ENCODE assay signal across 8 mouse cellular contexts in the genomic region with DNA sequence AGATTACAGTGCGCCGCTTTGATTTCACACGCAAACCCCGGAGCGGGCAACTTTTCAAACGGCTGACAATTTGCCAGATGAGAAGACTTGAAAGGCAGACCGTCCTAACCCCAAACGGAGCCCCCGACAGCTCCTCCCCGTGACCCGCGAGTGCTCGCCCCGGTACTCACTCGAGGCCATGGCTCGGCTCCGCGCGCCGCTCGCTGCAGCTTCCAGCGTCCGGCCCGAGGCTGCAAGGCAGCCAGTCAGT. TPM values are rescaled to one million over a fixed set of nuclear protein-coding genes. Genes with fewer than 3 reads are reported as not detected.
DNase-seq lines count a peak whose midpoint lies in the region; ATAC-seq and TF ChIP-seq lines count a peak whose summit lies in the region.

No protein-coding gene starts in this region.

- WGBS in cerebellum, adult 2 months, result under 1% methylated on average over 24 of the region's 24 CpGs
- WGBS in neural tube, embryonic 11.5 days, result 1% methylated on average over 24 of the region's 24 CpGs
- WGBS in limb, embryonic 14.5 days, result under 1% methylated on average over 24 of the region's 24 CpGs
- under 1% methylated on average over 24 of the region's 24 CpGs for WGBS in stomach, embryonic 16.5 days

- H3K9ac ChIP-seq in neural tube, embryonic 11.5 days (ENCODE audit: low read length), result peak overlapping the region; percentile 73
- peak overlapping the region; percentile 77 for H3K9ac ChIP-seq in limb, embryonic 14.5 days (ENCODE audit: low read depth, low read length, severe bottlenecking)
- H3K9ac ChIP-seq in stomach, embryonic 16.5 days (ENCODE audit: low read length), result peak overlapping the region; percentile 78

- no peak for TF ChIP-seq CTCF in cerebellum, adult 2 months (IDR thresholded peaks at IDR 0.05; ENCODE audit: borderline replicate concordance, insufficient read depth, low read depth, low read length)

- H3K36me3 ChIP-seq in neural tube, embryonic 11.5 days (ENCODE audit: control insufficient read depth, insufficient read depth, low read length), result no peaks in the 10 kb centered on the region
- no peaks in the 10 kb centered on the region for H3K36me3 ChIP-seq in limb, embryonic 14.5 days (ENCODE audit: control insufficient read depth, insufficient read depth, low read length)
- H3K36me3 ChIP-seq in stomach, embryonic 16.5 days (ENCODE audit: control insufficient read depth, insufficient read depth, low read length), result no peaks in the 10 kb centered on the region

- ATAC-seq in neural tube, embryonic 11.5 days (ENCODE audit: insufficient read depth, low FRiP score, low TSS enrichment), result no peak
- ATAC-seq in limb, embryonic 14.5 days (ENCODE audit: low FRiP score, low read depth), result no peak
- no peak for ATAC-seq in stomach, embryonic 16.5 days (ENCODE audit: insufficient read depth, low FRiP score)
- no peak for ATAC-seq in CD4-positive, CD25-positive, alpha-beta regulatory T cell, adult 4 months

- no peak for DNase-seq in cerebellum, adult 2 months
- DNase-seq in cerebellum, postnatal 4 days (ENCODE audit: low spot score in 2 of 2), result no peak
- no peak for DNase-seq in neural tube, embryonic 11.5 days (ENCODE audit: low spot score)
- DNase-seq in neural tube, embryonic 10.5 days (ENCODE audit: extremely low spot score, low spot score), result no peak
- no peak for DNase-seq in limb, embryonic 14.5 days (ENCODE audit: low spot score)
- no peak for DNase-seq in layer of hippocampus, adult 8-10 months (ENCODE audit: low spot score in 2 of 2)

- H3K4me2 ChIP-seq in neural tube, embryonic 11.5 days (ENCODE audit: low read depth), result peak overlapping the region; percentile 81
- H3K4me2 ChIP-seq in limb, embryonic 14.5 days (replicated peaks; ENCODE audit: low read depth, low read length, severe bottlenecking), result peak overlapping the region; percentile 79
- H3K4me2 ChIP-seq in stomach, embryonic 16.5 days (ENCODE audit: low read depth, low read length), result peak overlapping the region; percentile 82

- peaks cover 3% of the 10 kb centered on the region for H3K4me1 ChIP-seq in cerebellum, adult 2 months (ENCODE audit: control insufficient read depth, insufficient read depth, low read length)
- H3K4me1 ChIP-seq in neural tube, embryonic 11.5 days (ENCODE audit: control insufficient read depth, insufficient read depth, low read length), result no peaks in the 10 kb centered on the region
- no peaks in the 10 kb centered on the region for H3K4me1 ChIP-seq in limb, embryonic 14.5 days (ENCODE audit: control insufficient read depth, insufficient read depth, low read length)
- H3K4me1 ChIP-seq in stomach, embryonic 16.5 days (ENCODE audit: control insufficient read depth, insufficient read depth, low read length), result 0 out of 2 replicates have a peak, but pooled peaks cover 3% of the 10 kb centered on the region

- no peaks in the 10 kb centered on the region for H3K27me3 ChIP-seq in cerebellum, adult 2 months (ENCODE audit: control insufficient read depth, insufficient read depth, low read length)
- H3K27me3 ChIP-seq in neural tube, embryonic 11.5 days (ENCODE audit: control insufficient read depth, insufficient read depth, low read length), result no peaks in the 10 kb centered on the region
- H3K27me3 ChIP-seq in limb, embryonic 14.5 days (ENCODE audit: control insufficient read depth, insufficient read depth, low read length), result peaks cover 5% of the 10 kb centered on the region; the same call in 1 of the 2 replicates
- no peaks in the 10 kb centered on the region for H3K27me3 ChIP-seq in stomach, embryonic 16.5 days (ENCODE audit: control insufficient read depth, insufficient read depth, low read length)

- H3K9me3 ChIP-seq in neural tube, embryonic 11.5 days (ENCODE audit: control insufficient read depth, low read length), result no peaks in the 10 kb centered on the region
- no peaks in the 10 kb centered on the region for H3K9me3 ChIP-seq in limb, embryonic 14.5 days (ENCODE audit: control insufficient read depth, low read length)
- H3K9me3 ChIP-seq in stomach, embryonic 16.5 days (replicated peaks; ENCODE audit: control insufficient read depth, low read length), result peaks cover 5% of the 10 kb centered on the region; the same call in 1 of the 2 replicates

- TF ChIP-seq POLR2A in cerebellum, adult 2 months (IDR thresholded peaks at IDR 0.05; ENCODE audit: borderline replicate concordance, insufficient read depth, low read length), result 0 out of 2 replicates have a peak, but pooled peaks have one; percentile 21
- no peak for TF ChIP-seq POLR2A in limb, embryonic 14.5 days (IDR thresholded peaks at IDR 0.05; ENCODE audit: borderline replicate concordance, extremely low read depth, insufficient read depth, insufficient read length)

- peak overlapping the region; percentile 76 for H3K27ac ChIP-seq in cerebellum, adult 2 months (ENCODE audit: insufficient read depth, low read length)
- peak overlapping the region; percentile 81 for H3K27ac ChIP-seq in neural tube, embryonic 11.5 days (ENCODE audit: low read depth, low read length)
- H3K27ac ChIP-seq in limb, embryonic 14.5 days (replicated peaks; ENCODE audit: low read depth, low read length), result peak overlapping the region; percentile 89
- H3K27ac ChIP-seq in stomach, embryonic 16.5 days (ENCODE audit: low read length), result peak overlapping the region; percentile 94

- H3K4me3 ChIP-seq in cerebellum, adult 2 months (replicated peaks; ENCODE audit: insufficient read depth, low read depth, low read length), result peak overlapping the region; percentile 85
- H3K4me3 ChIP-seq in neural tube, embryonic 11.5 days (ENCODE audit: low read depth, low read length), result peak overlapping the region; percentile 73
- H3K4me3 ChIP-seq in limb, embryonic 14.5 days (replicated peaks; ENCODE audit: low read length), result peak overlapping the region; percentile 81
- peak overlapping the region; percentile 83 for H3K4me3 ChIP-seq in stomach, embryonic 16.5 days (replicated peaks; ENCODE audit: low read length)

RNA-seq across cellular contexts. Expression of gene Rel, which starts 0.3 kb away (rescaled TPM):
- 1.3 and 1.5 TPM in 2 replicates for polyA plus RNA-seq in cerebellum, adult 2 months (2012; rRNA removed)
- 0.93 and 0.95 TPM in 2 replicates for polyA plus RNA-seq in neural tube, embryonic 11.5 days (2014; fragmentation: Nextera tagmentation; extraction: Ambion mirVana)
- polyA plus RNA-seq in limb, embryonic 14.5 days (2012; rRNA removed), result 2.1 and 2.5 TPM in 2 replicates
- polyA plus RNA-seq in limb, embryonic 14.5 days (2014; fragmentation: Nextera tagmentation; extraction: Ambion mirVana), result 1.7 and 1.8 TPM in 2 replicates
- 1.5 TPM in 2 replicates for polyA plus RNA-seq in stomach, embryonic 16.5 days (2015; fragmentation: Nextera tagmentation; extraction: Ambion mirVana)
- total RNA-seq in layer of hippocampus, adult 8-10 months (2022), result 1 to 10 TPM; 3.0 to 3.8 (median 3.5) TPM
- polyA plus RNA-seq in CD4-positive, CD25-positive, alpha-beta regulatory T cell, adult 4 months (2017; shearing (Covaris generic)), result 10 to 100 TPM; 24.2 to 25.8 TPM
